Mouse (Mus musculus): ENCODE results near the gene Dglucy. TPM values are rescaled to one million over a fixed set of nuclear protein-coding genes. Genes with fewer than 3 reads are reported as not detected.

Dglucy gene
- polyA plus RNA-seq, 1 experiment from 2014 or later: 2.7 TPM

DNA sequence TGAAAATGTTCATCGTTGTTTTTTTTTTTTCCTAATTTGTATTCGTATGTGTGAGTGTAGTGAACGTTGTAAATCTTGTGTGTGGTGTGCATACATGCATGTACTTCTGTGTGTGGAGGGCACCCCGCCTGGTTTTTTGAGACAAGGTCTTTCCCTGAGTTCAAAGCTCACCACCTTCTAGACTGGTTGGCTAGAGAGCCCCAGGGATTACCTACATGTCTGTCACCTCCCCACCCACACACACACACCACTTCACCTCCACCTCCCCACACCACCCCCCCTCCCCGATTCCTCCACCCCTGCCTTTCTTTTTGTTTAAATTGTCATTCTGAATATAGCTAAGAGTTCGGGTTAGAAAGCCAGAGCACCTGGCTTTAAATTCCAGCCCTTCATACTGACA lies 122.0 kb downstream of the Dglucy start:
- ATAC-seq (ENCODE audit: low FRiP score): no peak
- no peak overlapping the region for H3K9ac ChIP-seq
- 86% methylated on average over 6 of the region's 6 CpGs for WGBS
- no peaks in the 10 kb centered on the region for H3K9me3 ChIP-seq
- H3K36me3 ChIP-seq (replicated peaks): no peaks in the 10 kb centered on the region
- no peak overlapping the region for H3K27ac ChIP-seq
- H3K4me2 ChIP-seq: no peak overlapping the region
- no peak overlapping the region for H3K4me3 ChIP-seq (replicated peaks)
- H3K4me1 ChIP-seq: peaks cover 22% of the 10 kb centered on the region
- peaks cover 57% of the 10 kb centered on the region for H3K27me3 ChIP-seq

- WGBS: 84% methylated on average over 6 of the region's 6 CpGs
- H3K4me3 ChIP-seq (replicated peaks): no peak overlapping the region
Measured at GRCm38 (mm10) chr12:100901386-100901785, 122.5 kb downstream of the Dglucy start.

DNA sequence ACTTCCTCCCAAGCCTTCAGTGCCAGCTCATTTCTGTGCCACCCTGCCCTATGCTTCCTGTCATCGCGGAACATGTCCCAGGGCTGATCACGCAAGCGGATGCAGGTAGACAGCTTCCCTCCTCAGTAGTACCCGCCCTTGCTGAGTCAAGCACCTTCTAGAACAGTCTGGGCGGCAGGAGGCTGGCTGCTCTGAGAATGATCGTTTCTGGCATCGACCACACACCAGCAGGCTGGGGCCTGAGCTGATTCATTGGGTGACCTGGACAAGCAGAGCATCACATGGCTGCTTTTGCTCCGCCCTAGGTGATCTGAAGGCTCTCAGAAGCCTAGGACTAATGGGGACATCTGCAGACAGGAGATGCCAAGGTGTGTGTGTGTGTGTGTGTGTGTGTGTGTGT lies 124.9 kb downstream of the Dglucy start:
- no peak overlapping the region for H3K4me3 ChIP-seq (replicated peaks)
- no peaks in the 10 kb centered on the region for H3K9me3 ChIP-seq
- H3K36me3 ChIP-seq (replicated peaks): no peaks in the 10 kb centered on the region
- peaks cover 54% of the 10 kb centered on the region for H3K27me3 ChIP-seq
- ATAC-seq (ENCODE audit: low FRiP score): no peak
- peaks cover 20% of the 10 kb centered on the region for H3K4me1 ChIP-seq
- no peak overlapping the region for H3K27ac ChIP-seq
- H3K4me2 ChIP-seq: no peak overlapping the region
- WGBS: 91% methylated on average over 9 of the region's 9 CpGs
- no peak overlapping the region for H3K9ac ChIP-seq

More at GRCm38 (mm10) chr12:100901386-100901785, 122.5 kb downstream of the Dglucy start:
- Histone ChIP-seq H3K4me2 (no peak overlapping the region), H3K27me3 (peaks cover 56% of the 10 kb centered on the region), H3K4me1 (peaks cover 22% of the 10 kb centered on the region), H3K9ac (no peak overlapping the region), H3K9me3 (no peaks in the 10 kb centered on the region), H3K27ac (no peak overlapping the region), H3K36me3 (replicated peaks) (no peaks in the 10 kb centered on the region)
- no peak for ATAC-seq (ENCODE audit: low FRiP score)

DNA sequence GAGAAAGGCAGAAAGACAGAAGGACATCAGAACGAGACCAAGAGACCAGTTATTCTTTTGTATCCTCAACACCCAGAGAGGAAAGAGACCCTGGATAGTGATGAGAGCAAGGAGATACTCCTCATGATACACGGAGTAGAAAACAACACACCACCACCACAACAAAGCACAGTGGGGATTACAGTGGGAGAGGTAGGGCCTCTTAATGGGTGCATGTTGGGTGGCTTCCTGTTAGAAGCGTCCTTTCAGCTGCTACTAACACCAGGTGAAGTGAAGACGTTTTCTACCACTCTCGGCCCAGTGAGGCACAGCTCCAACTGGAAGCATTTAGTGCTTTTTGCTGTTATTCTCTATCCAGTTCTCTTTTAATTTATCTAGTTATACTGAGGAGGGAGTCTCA lies 128.0 kb downstream of the Dglucy start:
- Histone ChIP-seq H3K36me3 (replicated peaks) (peaks cover 12% of the 10 kb centered on the region), H3K4me1 (peaks cover 10% of the 10 kb centered on the region), H3K4me3 (replicated peaks) (no peak overlapping the region), H3K9me3 (no peaks in the 10 kb centered on the region), H3K27me3 (peaks cover 30% of the 10 kb centered on the region), H3K27ac (no peak overlapping the region), H3K9ac (no peak overlapping the region), H3K4me2 (no peak overlapping the region)
- 76% methylated on average over 5 of the region's 5 CpGs for WGBS
- no peak for ATAC-seq (ENCODE audit: low FRiP score)

GRCm38 (mm10) chr12:100907598-100908297 lies 128.9 kb downstream of the Dglucy start, which contains the start of gene Gpr68:
Gene Gpr68 (minus strand): TSS chr12:100908198.
- no peaks in the 10 kb centered on the region for H3K9me3 ChIP-seq
- H3K4me1 ChIP-seq: peaks cover 10% of the 10 kb centered on the region
- H3K4me2 ChIP-seq: peak within 1 kb of the TSS; percentile 91
- H3K9ac ChIP-seq: peak within 1 kb of the TSS; percentile 61
- H3K4me3 ChIP-seq (replicated peaks): peak within 1 kb of the TSS; percentile 46
- H3K27ac ChIP-seq: no peak within 1 kb of the TSS
- H3K27me3 ChIP-seq: peaks cover 25% of the 10 kb centered on the region
- peak; percentile 75 for ATAC-seq (ENCODE audit: low FRiP score)
- H3K36me3 ChIP-seq (replicated peaks): peaks cover 21% of the 10 kb centered on the region
- 3% methylated on average over 39 of the region's 39 CpGs for WGBS

GRCm38 (mm10) chr12:100908298-100909034 lies 129.6 kb downstream of the Dglucy start:
- Histone ChIP-seq H3K4me1 (peaks cover 10% of the 10 kb centered on the region), H3K4me3 (replicated peaks) (peak overlapping the region; percentile 46), H3K27ac (no peak overlapping the region), H3K36me3 (replicated peaks) (peaks cover 28% of the 10 kb centered on the region), H3K9ac (peak overlapping the region; percentile 61), H3K9me3 (no peaks in the 10 kb centered on the region), H3K27me3 (peaks cover 25% of the 10 kb centered on the region), H3K4me2 (peak overlapping the region; percentile 91)
- WGBS: 30% methylated on average over 7 of the region's 10 CpGs
- ATAC-seq (ENCODE audit: low FRiP score): peak; percentile 36; the same call in 1 of the 2 replicates

GRCm38 (mm10) chr12:100909765-100910164 lies 130.9 kb downstream of the Dglucy start:
- Histone ChIP-seq H3K4me1 (peaks cover 10% of the 10 kb centered on the region), H3K36me3 (replicated peaks) (peaks cover 40% of the 10 kb centered on the region), H3K4me2 (no peak overlapping the region), H3K9ac (no peak overlapping the region), H3K27me3 (peaks cover 25% of the 10 kb centered on the region), H3K4me3 (replicated peaks) (no peak overlapping the region), H3K27ac (no peak overlapping the region), H3K9me3 (no peaks in the 10 kb centered on the region)
- WGBS: 78% methylated on average over 6 of the region's 6 CpGs
- ATAC-seq (ENCODE audit: low FRiP score): no peak

- H3K4me1 ChIP-seq: peaks cover 10% of the 10 kb centered on the region
- WGBS: 89% methylated on average over 12 of the region's 12 CpGs
- peaks cover 25% of the 10 kb centered on the region for H3K27me3 ChIP-seq
- peaks cover 50% of the 10 kb centered on the region for H3K36me3 ChIP-seq (replicated peaks)
- H3K4me2 ChIP-seq: no peak overlapping the region
- no peak overlapping the region for H3K9ac ChIP-seq
- H3K4me3 ChIP-seq (replicated peaks): no peak overlapping the region
- ATAC-seq (ENCODE audit: low FRiP score): no peak
- H3K27ac ChIP-seq: no peak overlapping the region
- H3K9me3 ChIP-seq: no peaks in the 10 kb centered on the region
Measured at GRCm38 (mm10) chr12:100910731-100911130, 131.9 kb downstream of the Dglucy start.

DNA sequence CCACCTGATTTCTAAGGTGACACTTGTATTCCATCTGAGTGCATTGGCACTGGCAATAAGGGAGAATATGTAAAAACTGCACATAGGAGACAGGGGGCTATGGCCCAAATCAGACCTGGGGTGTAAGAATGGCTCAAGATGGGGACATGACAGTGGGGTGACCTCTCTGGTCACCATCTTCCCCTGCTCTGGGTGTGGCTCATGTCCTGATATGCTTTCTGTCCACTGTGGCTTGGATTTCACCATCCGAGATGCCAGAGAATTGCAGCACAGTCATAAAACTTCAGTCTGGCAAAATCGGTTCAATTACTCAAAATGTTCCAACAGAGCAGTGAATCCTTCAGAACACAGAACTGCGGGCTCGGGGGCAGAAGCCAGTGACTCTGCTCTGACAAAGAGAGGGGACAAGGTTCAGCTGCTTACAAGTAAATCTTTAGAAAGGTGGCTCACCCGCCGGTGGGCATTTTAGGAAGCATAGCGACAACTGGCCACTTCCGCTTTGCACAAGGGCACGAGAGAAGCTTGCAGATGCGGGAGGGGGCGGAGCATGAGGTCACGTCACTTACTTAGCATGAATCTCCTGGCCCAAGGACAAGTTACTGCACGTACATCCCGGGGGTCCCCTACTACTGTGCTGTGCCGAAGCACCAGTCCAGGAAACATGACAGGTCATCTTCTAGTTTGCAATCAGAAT lies 145.9 kb downstream of the Dglucy start:
- Histone ChIP-seq H3K36me3 (replicated peaks) (peaks cover 83% of the 10 kb centered on the region), H3K27ac (no peak overlapping the region), H3K9me3 (no peaks in the 10 kb centered on the region), H3K4me2 (no peak overlapping the region), H3K9ac (no peak overlapping the region), H3K27me3 (no peaks in the 10 kb centered on the region), H3K4me3 (replicated peaks) (no peak overlapping the region), H3K4me1 (no peaks in the 10 kb centered on the region)
- ATAC-seq (ENCODE audit: low FRiP score): no peak
- 90% methylated on average over 15 of the region's 15 CpGs for WGBS

GRCm38 (mm10) chr12:100925644-100926619 lies 147.1 kb downstream of the Dglucy start:
- 77% methylated on average over 14 of the region's 14 CpGs for WGBS
- Histone ChIP-seq H3K4me3 (replicated peaks) (no peak overlapping the region), H3K27ac (no peak overlapping the region), H3K4me1 (no peaks in the 10 kb centered on the region), H3K27me3 (no peaks in the 10 kb centered on the region), H3K4me2 (no peak overlapping the region), H3K9ac (no peak overlapping the region), H3K36me3 (replicated peaks) (peaks cover 83% of the 10 kb centered on the region), H3K9me3 (no peaks in the 10 kb centered on the region)
- ATAC-seq (ENCODE audit: low FRiP score): peak; percentile 62

GRCm38 (mm10) chr12:100928286-100928685 lies 149.4 kb downstream of the Dglucy start:
- Histone ChIP-seq H3K9ac (no peak overlapping the region), H3K9me3 (no peaks in the 10 kb centered on the region), H3K4me2 (no peak overlapping the region), H3K4me3 (replicated peaks) (no peak overlapping the region), H3K4me1 (no peaks in the 10 kb centered on the region), H3K27ac (no peak overlapping the region), H3K27me3 (no peaks in the 10 kb centered on the region), H3K36me3 (replicated peaks) (peaks cover 82% of the 10 kb centered on the region)
- ATAC-seq (ENCODE audit: low FRiP score): no peak
- WGBS: 95% methylated on average over 9 of the region's 9 CpGs
